Mouse (Mus musculus): ENCODE measurements around the gene Gjb6.

Gjb6 gene

DNA sequence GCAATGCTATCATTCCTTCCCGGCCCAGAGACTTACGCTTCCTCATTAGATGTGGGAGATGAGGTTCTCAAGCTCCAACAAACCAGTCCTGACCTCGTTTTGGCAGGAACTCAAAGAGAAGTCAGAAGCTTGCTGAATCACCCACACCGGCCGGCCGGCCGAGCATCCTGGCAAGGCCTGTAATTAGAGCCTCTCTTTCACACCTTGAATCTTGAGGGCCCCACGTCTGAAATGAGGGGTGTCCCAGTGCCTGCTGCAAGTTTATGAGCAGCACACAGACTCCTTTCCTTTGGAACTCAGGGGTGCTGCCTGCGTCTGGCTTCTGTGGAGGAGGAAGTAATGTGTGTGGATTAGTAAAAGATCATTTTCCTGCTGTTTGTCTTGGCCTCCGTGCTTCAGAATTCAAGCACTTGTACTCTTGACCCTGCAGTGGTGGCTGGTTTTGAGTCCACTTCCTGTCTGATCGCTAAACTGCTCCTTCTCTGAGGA lies 49.2 kb downstream of the Gjb6 start:
- no peak for DNase-seq (ENCODE audit: low read depth)

DNA sequence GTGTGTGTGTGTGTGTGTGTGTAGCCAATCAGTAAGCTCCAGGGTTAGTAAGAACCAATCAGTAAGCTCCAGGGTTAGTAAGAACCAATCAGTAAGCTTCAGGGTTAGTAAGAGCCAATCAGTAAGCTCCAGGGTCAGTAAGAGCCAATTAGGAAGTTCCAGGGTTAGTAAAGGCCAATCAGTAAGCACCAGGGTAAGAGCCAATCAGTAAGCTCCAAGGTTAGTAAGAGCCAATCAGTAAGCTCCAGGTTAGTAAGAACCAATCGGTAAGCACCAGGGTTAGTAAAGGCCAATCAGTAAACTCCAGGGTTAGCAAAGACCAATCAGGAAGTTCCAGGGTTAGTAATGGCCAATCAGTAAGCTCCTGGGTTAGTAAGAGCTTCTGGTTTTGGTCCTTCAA lies 50.5 kb downstream of the Gjb6 start:
- DNase-seq (ENCODE audit: low read depth), result no peak

DNA sequence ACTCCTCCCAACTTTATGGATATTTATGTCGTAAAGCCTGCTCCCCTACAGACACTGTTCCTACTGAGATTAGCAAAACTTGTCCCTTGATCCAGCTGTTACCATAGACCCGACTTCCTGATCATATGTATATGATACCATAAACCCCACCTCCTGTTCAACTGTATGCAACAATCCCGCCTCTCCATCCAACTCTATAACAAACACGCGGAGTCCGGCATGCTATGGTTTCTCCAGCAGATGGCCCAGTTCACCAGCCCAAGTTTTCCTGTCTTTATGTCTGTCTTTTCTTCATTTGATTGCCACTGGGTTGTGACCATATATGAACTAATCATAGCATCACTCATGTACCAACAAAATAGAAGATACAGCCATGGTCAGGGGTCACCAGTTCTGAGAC lies 57.9 kb downstream of the Gjb6 start:
- DNase-seq (ENCODE audit: low read depth), result no peak

All from naive thymus-derived CD4-positive, alpha-beta T cell, adult 2 months (primary cell).